Mouse (Mus musculus) testis, adult 2 months (tissue): ENCODE measurements around the gene Kif5a. TPM values are rescaled to one million over a fixed set of nuclear protein-coding genes. Genes with fewer than 3 reads are reported as not detected.

ENCODE experiments used
- H3K27ac ChIP-seq: fragments of 200-500 bp; 2 replicates; pipeline ENCODE4 v1.5.1; 2012; ENCODE audit warnings: low read depth, low read length; ENCODE audit not compliant: control insufficient read depth, insufficient read depth
- H3K27me3 ChIP-seq: fragments of 200-500 bp; 2 replicates; pipeline ENCODE4 v1.6.1; 2012; ENCODE audit warnings: mild to moderate bottlenecking, low read length, moderate library complexity; ENCODE audit not compliant: control insufficient read depth, insufficient read depth
- H3K36me3 ChIP-seq: fragments of 200-500 bp; 2 replicates; pipeline ENCODE4 v1.6.1; 2012; ENCODE audit warnings: mild to moderate bottlenecking, low read length; ENCODE audit not compliant: control insufficient read depth, insufficient read depth
- H3K4me1 ChIP-seq: fragments of 200-500 bp; 2 replicates; pipeline ENCODE4 v1.6.1; 2012; ENCODE audit warnings: low read length; ENCODE audit not compliant: control insufficient read depth, insufficient read depth
- H3K4me3 ChIP-seq: fragments of 200-500 bp; 2 replicates; pipeline ENCODE4 v1.5.1; 2012; ENCODE audit warnings: low read depth, mild to moderate bottlenecking, low read length, moderate library complexity, mixed read lengths; ENCODE audit not compliant: control insufficient read depth
- CTCF ChIP-seq: fragments of 200-500 bp; IDR thresholded peaks from 2 replicates; pipeline ENCODE4 v1.5.1; 2012; ENCODE audit warnings: low read depth, mild to moderate bottlenecking, inconsistent platforms, low read length, moderate library complexity; ENCODE audit not compliant: control insufficient read depth, insufficient read depth, insufficient replicate concordance
- POLR2A ChIP-seq: fragments of 200-500 bp; IDR thresholded peaks from 2 replicates; pipeline ENCODE4 v1.6.1; 2012; ENCODE audit warnings: low read depth, mild to moderate bottlenecking, inconsistent platforms, low read length, moderate library complexity; ENCODE audit not compliant: control insufficient read depth
- polyA plus RNA-seq: library from polyadenylated mRNA; depleted of rRNA; stranded (reverse); fragments of >200 nt; gene quantifications from 2 replicates; pipeline ENCODE4 v1.2.3, GENCODE M21; 2012

Kif5a gene
- polyA plus RNA-seq, 1 experiment: 3.9 TPM

DNA sequence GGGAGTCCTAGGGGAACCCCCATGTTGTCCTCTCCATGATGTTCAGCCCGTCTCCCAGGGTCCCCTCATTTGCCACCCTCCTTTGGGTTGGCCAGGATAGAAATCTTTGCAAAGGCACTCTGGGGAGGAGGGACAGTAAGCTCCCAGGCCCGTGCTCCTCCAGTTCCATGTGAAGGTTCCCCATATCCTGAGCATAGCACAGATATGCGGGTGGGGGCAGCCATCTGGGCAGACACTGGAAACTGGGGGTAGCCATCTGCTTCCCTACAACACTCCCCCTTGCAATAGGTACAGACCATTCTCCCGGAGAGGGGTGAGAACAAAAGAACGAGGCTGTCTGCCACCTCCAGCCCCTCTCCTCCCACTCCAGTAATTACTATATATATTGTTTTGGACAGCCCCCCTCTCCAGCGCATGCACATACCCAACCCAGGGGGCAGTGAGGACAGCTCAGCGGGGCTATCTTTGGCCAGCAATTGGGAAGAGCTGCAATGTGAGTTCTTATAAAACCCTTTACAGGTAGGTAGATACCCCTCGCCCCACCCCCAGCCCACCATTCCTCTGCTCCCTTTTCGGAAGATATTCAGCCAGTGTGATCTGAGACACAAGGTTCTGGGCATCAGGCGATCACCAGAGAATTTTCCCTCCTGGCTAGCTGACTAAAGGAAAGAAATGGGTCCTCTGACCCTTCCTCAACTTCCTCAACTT lies 75.6 kb downstream of the Kif5a start:
- H3K27ac ChIP-seq: no peak overlapping the region
- H3K4me3 ChIP-seq: no peak overlapping the region
- H3K4me1 ChIP-seq: peaks cover 30% of the 10 kb centered on the region
- H3K36me3 ChIP-seq: no peaks in the 10 kb centered on the region
- no peak for TF ChIP-seq POLR2A
- no peak for TF ChIP-seq CTCF
- no peaks in the 10 kb centered on the region for H3K27me3 ChIP-seq

DNA sequence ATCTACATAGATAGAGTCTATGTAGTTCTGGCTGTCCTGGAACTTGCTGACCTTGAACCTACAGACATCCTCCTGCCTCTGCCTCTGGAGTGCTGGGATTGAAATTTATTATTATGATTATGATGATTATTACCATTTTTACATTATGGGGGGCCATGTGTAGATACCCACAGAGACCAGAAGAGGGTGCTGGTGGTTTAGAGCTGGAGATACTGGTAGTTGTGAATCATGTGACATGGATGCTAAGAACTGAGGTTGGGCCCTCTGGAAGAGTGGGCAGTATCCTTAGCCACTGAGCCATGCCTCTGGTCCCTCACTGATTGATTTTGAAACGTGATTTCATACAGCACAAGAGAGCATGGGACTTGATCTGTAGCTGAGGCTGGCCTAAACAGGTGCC lies 76.7 kb downstream of the Kif5a start:
- Histone ChIP-seq H3K27ac (no peak overlapping the region), H3K4me1 (peaks cover 30% of the 10 kb centered on the region), H3K36me3 (no peaks in the 10 kb centered on the region), H3K4me3 (no peak overlapping the region), H3K27me3 (no peaks in the 10 kb centered on the region)
- no peak for TF ChIP-seq POLR2A
- no peak for TF ChIP-seq CTCF

DNA sequence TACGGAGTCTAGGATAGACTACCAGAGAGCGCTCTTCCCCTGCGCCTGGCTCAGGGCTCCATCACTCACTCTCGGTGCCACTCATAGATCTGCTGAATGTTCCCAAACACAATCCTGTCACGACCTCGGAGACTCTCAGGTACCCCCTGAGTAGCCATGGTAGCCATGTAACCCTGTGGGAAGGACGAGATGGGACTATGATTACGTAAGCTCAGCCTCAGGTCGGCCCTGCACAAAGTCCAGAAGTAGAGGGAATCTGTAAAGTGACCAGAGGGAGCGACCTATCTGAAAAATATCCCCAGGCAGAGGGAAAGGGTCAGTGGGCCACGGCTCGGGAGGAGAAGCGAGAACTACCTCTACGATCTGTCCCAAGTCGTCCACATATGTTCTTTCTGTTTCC lies 77.6 kb downstream of the Kif5a start:
- H3K27ac ChIP-seq: no peak overlapping the region
- H3K4me3 ChIP-seq: no peak overlapping the region
- H3K36me3 ChIP-seq: no peaks in the 10 kb centered on the region
- TF ChIP-seq CTCF: no peak
- no peak for TF ChIP-seq POLR2A
- H3K27me3 ChIP-seq: no peaks in the 10 kb centered on the region
- peaks cover 23% of the 10 kb centered on the region for H3K4me1 ChIP-seq

GRCm38 (mm10) chr10:127185101-127185500 lies 78.0 kb downstream of the Kif5a start:
- no peaks in the 10 kb centered on the region for H3K27me3 ChIP-seq

GRCm38 (mm10) chr10:127183759-127184158 lies 79.4 kb downstream of the Kif5a start:
- Histone ChIP-seq H3K4me3 (no peak overlapping the region), H3K27ac (no peak overlapping the region), H3K4me1 (peaks cover 24% of the 10 kb centered on the region), H3K36me3 (no peaks in the 10 kb centered on the region), H3K27me3 (no peaks in the 10 kb centered on the region)
- no peak for TF ChIP-seq CTCF
- no peak for TF ChIP-seq POLR2A

More at GRCm38 (mm10) chr10:127185101-127185500, 78.0 kb downstream of the Kif5a start:
- H3K36me3 ChIP-seq: no peaks in the 10 kb centered on the region
- TF ChIP-seq CTCF (no peak), POLR2A (no peak)
- peaks cover 23% of the 10 kb centered on the region for H3K4me1 ChIP-seq
- H3K4me3 ChIP-seq: no peak overlapping the region
- H3K27ac ChIP-seq: no peak overlapping the region

DNA sequence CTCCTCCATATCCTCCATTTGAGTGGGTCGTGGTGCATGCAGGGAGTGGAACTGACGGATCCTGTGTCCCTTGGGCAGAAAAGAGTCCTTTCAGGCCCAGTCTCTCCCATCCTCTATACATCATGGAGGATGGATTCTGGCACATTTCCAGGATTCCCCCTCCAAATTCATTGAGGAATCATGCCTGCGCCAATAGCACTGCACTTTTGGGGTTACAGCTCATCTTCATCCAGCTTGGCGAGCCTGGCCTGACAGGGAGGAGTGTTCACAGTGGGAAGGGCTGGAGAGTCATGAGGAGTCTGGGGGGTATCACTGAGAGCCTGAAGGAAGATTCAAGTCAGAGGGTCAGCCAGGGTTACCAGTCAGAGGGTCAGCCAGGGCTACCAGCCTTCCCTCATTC lies 80.5 kb downstream of the Kif5a start:
- no peaks in the 10 kb centered on the region for H3K27me3 ChIP-seq
- no peaks in the 10 kb centered on the region for H3K36me3 ChIP-seq
- no peak overlapping the region for H3K27ac ChIP-seq
- TF ChIP-seq POLR2A: no peak
- TF ChIP-seq CTCF: no peak
- no peak overlapping the region for H3K4me3 ChIP-seq
- peaks cover 32% of the 10 kb centered on the region for H3K4me1 ChIP-seq

GRCm38 (mm10) chr10:127181566-127181965 lies 81.6 kb downstream of the Kif5a start:
- Histone ChIP-seq H3K27me3 (no peaks in the 10 kb centered on the region; the same call in 1 of the 2 replicates), H3K36me3 (no peaks in the 10 kb centered on the region), H3K4me3 (no peak overlapping the region), H3K27ac (no peak overlapping the region), H3K4me1 (peaks cover 35% of the 10 kb centered on the region)
- TF ChIP-seq CTCF (no peak), POLR2A (no peak)

- Histone ChIP-seq H3K4me1 (peaks cover 35% of the 10 kb centered on the region), H3K36me3 (no peaks in the 10 kb centered on the region), H3K27me3 (no peaks in the 10 kb centered on the region; the same call in 1 of the 2 replicates), H3K27ac (no peak overlapping the region), H3K4me3 (no peak overlapping the region)
- no peak for TF ChIP-seq CTCF
- no peak for TF ChIP-seq POLR2A
These were observed 82.5 kb downstream of the Kif5a start for GRCm38 (mm10) chr10:127180695-127181047.
